Mouse (Mus musculus) hindbrain, postnatal 0 days (tissue): ENCODE measurements at regions not wholly inside any gene's neighbourhood (a gene's known extent, or its start where the extent isn't known, plus 50 kb on each side); places are given as distances from the start of the nearest gene placed in this dataset.

Source experiments
- ATAC-seq: fragments of 200-750 bp; cut with Nextera tagmentation; 2 replicates; pipeline ENCODE4 v1.8.0; 2017; ENCODE audit warnings: mild to moderate bottlenecking, moderate TSS enrichment, moderate library complexity
- DNase-seq: peaks from one replicate; pipeline ENCODE4 v3.0.0-alpha.2; 2015; ENCODE audit warnings: low spot score
- H3K27ac ChIP-seq: fragments of 300-500 bp; sonication (generic); 2 replicates; pipeline ENCODE4 v1.5.1; 2014; ENCODE audit warnings: mild to moderate bottlenecking
- H3K27me3 ChIP-seq: fragments of 300-500 bp; sonication (generic); 2 replicates; pipeline ENCODE4 v1.6.1; 2014; ENCODE audit warnings: low read length, mixed read lengths; ENCODE audit not compliant: insufficient read depth
- H3K36me3 ChIP-seq: fragments of 300-500 bp; sonication (generic); 2 replicates; pipeline ENCODE4 v1.6.1; 2014; ENCODE audit warnings: low read length, mixed read lengths; ENCODE audit not compliant: insufficient read depth
- H3K4me1 ChIP-seq: fragments of 300-500 bp; sonication (generic); 2 replicates; pipeline ENCODE4 v1.6.1; 2014; ENCODE audit warnings: antibody characterized with exemption, low read length, mixed read lengths; ENCODE audit not compliant: insufficient read depth
- H3K4me2 ChIP-seq: fragments of 300-500 bp; sonication (generic); 2 replicates; pipeline ENCODE4 v1.6.1; 2014; ENCODE audit warnings: low read depth, mild to moderate bottlenecking, low read length, moderate library complexity, mixed read lengths
- H3K4me3 ChIP-seq: fragments of 300-500 bp; sonication (generic); 2 replicates; pipeline ENCODE4 v1.5.1; 2014; ENCODE audit warnings: low read length
- H3K9ac ChIP-seq: fragments of 300-500 bp; sonication (generic); replicated peaks from 2 replicates; pipeline ENCODE4 v1.6.1; 2014; ENCODE audit warnings: mild to moderate bottlenecking, low read length, moderate library complexity, mixed read lengths
- H3K9me3 ChIP-seq: fragments of 300-500 bp; sonication (generic); 2 replicates; pipeline ENCODE4 v1.6.1; 2016; ENCODE audit warnings: low read length, mixed read lengths
- CTCF ChIP-seq: IDR thresholded peaks from 2 replicates; pipeline ENCODE4 v1.5.1; 2016; ENCODE audit warnings: antibody characterized with exemption, control low read depth, low read depth
- WGBS: fragments of 180-500 bp; shearing (Covaris S2); extraction: QIAGEN DNeasy Blood & Tissue Kit; methylation state at CpG from one replicate; pipeline ENCODE4 v1.1.7; 2014; 5-methylcytosine and 5-hydroxymethylcytosine counted together

- WGBS: 55% methylated on average over 5 of the region's 5 CpGs
- no peak for ATAC-seq
- H3K9ac ChIP-seq: no peak overlapping the region
- no peaks in the 10 kb centered on the region for H3K4me1 ChIP-seq
- H3K27me3 ChIP-seq: no peaks in the 10 kb centered on the region
- H3K36me3 ChIP-seq: no peaks in the 10 kb centered on the region
- peak; percentile 35 for DNase-seq
- H3K4me2 ChIP-seq: no peak overlapping the region
- H3K4me3 ChIP-seq: no peak overlapping the region
- no peak overlapping the region for H3K27ac ChIP-seq
- peaks cover 4% of the 10 kb centered on the region; the same call in 1 of the 2 replicates for H3K9me3 ChIP-seq
- no peak for TF ChIP-seq CTCF
These were observed 114.5 kb upstream of the Habp2 start for GRCm38 (mm10) chr19:56172454-56172853.

- Histone ChIP-seq H3K27ac (no peak overlapping the region), H3K4me1 (no peaks in the 10 kb centered on the region), H3K4me3 (no peak overlapping the region), H3K27me3 (no peaks in the 10 kb centered on the region), H3K9me3 (no peaks in the 10 kb centered on the region), H3K9ac (no peak overlapping the region), H3K4me2 (no peak overlapping the region), H3K36me3 (no peaks in the 10 kb centered on the region)
- no peak for DNase-seq
- ATAC-seq: no peak
- WGBS: 77% methylated on average over 8 of the region's 8 CpGs
- TF ChIP-seq CTCF: no peak
These were observed 110.9 kb upstream of the Habp2 start for GRCm38 (mm10) chr19:56176059-56176458.

DNA sequence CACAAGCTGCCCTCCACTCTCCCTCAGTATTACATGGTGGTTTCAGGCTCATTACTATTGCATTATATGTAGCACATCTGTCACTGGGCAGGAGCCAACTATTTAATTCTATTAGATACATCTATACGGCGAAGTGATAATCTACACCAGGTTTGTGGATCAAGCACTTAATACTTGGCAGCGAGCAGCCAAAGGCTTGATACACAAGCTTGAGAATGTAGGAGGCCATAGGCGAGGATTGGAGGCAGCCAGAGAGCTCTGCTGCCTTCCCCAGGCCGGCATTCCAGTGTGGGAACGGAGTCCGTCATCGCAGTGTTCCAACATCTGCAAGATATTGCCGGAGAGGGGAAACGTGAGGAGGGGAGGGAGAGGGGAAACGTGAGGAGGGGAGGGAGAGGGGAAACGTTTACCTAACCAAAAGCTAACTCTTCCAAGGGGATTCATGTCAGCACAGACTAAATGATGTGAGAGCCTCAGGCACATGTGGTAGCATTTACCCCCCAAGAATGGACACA, 109.6 kb upstream of the Habp2 start:
- H3K27me3 ChIP-seq: no peaks in the 10 kb centered on the region
- no peak overlapping the region for H3K27ac ChIP-seq
- H3K4me3 ChIP-seq: no peak overlapping the region
- no peak for ATAC-seq
- TF ChIP-seq CTCF: no peak
- H3K9me3 ChIP-seq: no peaks in the 10 kb centered on the region
- H3K36me3 ChIP-seq: no peaks in the 10 kb centered on the region
- no peak overlapping the region for H3K9ac ChIP-seq
- WGBS: 63% methylated on average over 12 of the region's 12 CpGs
- DNase-seq: no peak
- no peak overlapping the region for H3K4me2 ChIP-seq
- H3K4me1 ChIP-seq: no peaks in the 10 kb centered on the region

- Histone ChIP-seq H3K36me3 (no peaks in the 10 kb centered on the region), H3K9ac (no peak overlapping the region), H3K27ac (no peak overlapping the region), H3K4me1 (no peaks in the 10 kb centered on the region; the same call in 1 of the 2 replicates), H3K4me2 (no peak overlapping the region), H3K4me3 (no peak overlapping the region), H3K9me3 (no peaks in the 10 kb centered on the region), H3K27me3 (no peaks in the 10 kb centered on the region)
- 66% methylated on average over 5 of the region's 5 CpGs for WGBS
- ATAC-seq (no peak), DNase-seq (no peak)
- no peak for TF ChIP-seq CTCF
These were observed 101.2 kb upstream of the Habp2 start for GRCm38 (mm10) chr19:56185756-56186155.

GRCm38 (mm10) chr19:56189185-56189584, 97.8 kb upstream of the Habp2 start:
- TF ChIP-seq CTCF: no peak
- Histone ChIP-seq H3K4me1 (no peaks in the 10 kb centered on the region; the same call in 1 of the 2 replicates), H3K4me3 (no peak overlapping the region), H3K27ac (no peak overlapping the region), H3K9me3 (no peaks in the 10 kb centered on the region), H3K9ac (no peak overlapping the region), H3K36me3 (no peaks in the 10 kb centered on the region), H3K27me3 (no peaks in the 10 kb centered on the region), H3K4me2 (no peak overlapping the region)
- no peak for ATAC-seq
- DNase-seq: no peak
- 94% methylated on average over 1 of the region's 1 CpGs for WGBS

DNA sequence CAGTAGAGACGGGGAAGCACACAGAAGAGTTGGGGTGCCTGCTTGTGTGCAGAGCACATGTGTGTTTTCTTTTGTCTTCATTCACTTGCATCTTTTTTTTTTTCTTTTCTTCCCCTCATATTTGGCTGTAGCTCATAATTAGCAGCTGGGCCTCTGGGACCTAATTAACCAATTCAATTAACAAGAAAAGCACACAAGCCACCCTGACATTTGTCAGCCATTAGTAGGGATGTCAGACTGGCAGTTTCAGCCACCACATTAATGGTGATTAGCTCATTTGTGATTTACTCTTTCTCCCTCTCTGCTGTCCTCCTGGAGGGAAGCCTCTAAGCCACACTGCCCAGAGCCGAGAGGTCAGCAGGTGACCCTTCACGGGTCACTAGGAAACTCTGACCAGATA, 96.7 kb upstream of the Habp2 start:
- ATAC-seq (no peak), DNase-seq (peak; percentile 45)
- TF ChIP-seq CTCF: no peak
- no peak overlapping the region for H3K27ac ChIP-seq
- H3K4me2 ChIP-seq: no peak overlapping the region
- WGBS: 19% methylated on average over 3 of the region's 3 CpGs
- no peak overlapping the region for H3K9ac ChIP-seq
- H3K4me1 ChIP-seq: no peaks in the 10 kb centered on the region; the same call in 1 of the 2 replicates
- H3K4me3 ChIP-seq: no peak overlapping the region
- H3K36me3 ChIP-seq: no peaks in the 10 kb centered on the region
- no peaks in the 10 kb centered on the region for H3K27me3 ChIP-seq
- H3K9me3 ChIP-seq: no peaks in the 10 kb centered on the region

GRCm38 (mm10) chr19:56198474-56199236, 88.3 kb upstream of the Habp2 start:
- no peaks in the 10 kb centered on the region for H3K9me3 ChIP-seq
- DNase-seq (no peak), ATAC-seq (no peak)
- H3K9ac ChIP-seq: no peak overlapping the region
- H3K4me1 ChIP-seq: no peaks in the 10 kb centered on the region
- no peak overlapping the region for H3K4me3 ChIP-seq
- no peak overlapping the region for H3K27ac ChIP-seq
- TF ChIP-seq CTCF: no peak
- H3K4me2 ChIP-seq: no peak overlapping the region
- WGBS: 83% methylated on average over 15 of the region's 15 CpGs
- no peaks in the 10 kb centered on the region for H3K27me3 ChIP-seq
- no peaks in the 10 kb centered on the region for H3K36me3 ChIP-seq
